Mouse (Mus musculus) cerebellum, adult 2 months (tissue): ENCODE measurements around the gene Atp9a. TPM values are rescaled to one million over a fixed set of nuclear protein-coding genes. Genes with fewer than 3 reads are reported as not detected.

Source experiments
- DNase-seq, 2 experiments: peaks; one replicate each; pipeline ENCODE4 v3.0.0; 2021
- H3K27ac ChIP-seq: fragments of 200-500 bp; 2 replicates; pipeline ENCODE4 v1.5.1; 2012; ENCODE audit warnings: low read length, control low read depth, inconsistent platforms; ENCODE audit not compliant: insufficient read depth
- H3K27me3 ChIP-seq: fragments of 200-500 bp; 2 replicates; pipeline ENCODE4 v1.6.1; 2012; ENCODE audit warnings: inconsistent platforms, mild to moderate bottlenecking, low read length, moderate library complexity; ENCODE audit not compliant: control insufficient read depth, insufficient read depth
- H3K4me1 ChIP-seq: fragments of 200-500 bp; 2 replicates; pipeline ENCODE4 v1.6.1; 2011; ENCODE audit warnings: low read length; ENCODE audit not compliant: control insufficient read depth, insufficient read depth
- H3K4me3 ChIP-seq: fragments of 200-500 bp; replicated peaks from 2 replicates; pipeline ENCODE3; 2011; ENCODE audit warnings: mild to moderate bottlenecking, low read depth, low read length, control low read depth; ENCODE audit not compliant: insufficient read depth
- CTCF ChIP-seq: fragments of 200-500 bp; IDR thresholded peaks from 2 replicates; pipeline ENCODE4 v1.5.1; 2011; ENCODE audit warnings: low read depth, mild to moderate bottlenecking, control low read depth, low read length, moderate library complexity, borderline replicate concordance; ENCODE audit not compliant: insufficient read depth
- POLR2A ChIP-seq: fragments of 200-500 bp; IDR thresholded peaks from 2 replicates; pipeline ENCODE4 v1.6.1; 2011; ENCODE audit warnings: low read length, control low read depth, borderline replicate concordance; ENCODE audit not compliant: insufficient read depth
- WGBS: fragments of 180-500 bp; shearing (Covaris S2); methylation state at CpG from one replicate; pipeline ENCODE4 v1.1.7; 2018; 5-methylcytosine and 5-hydroxymethylcytosine counted together
- polyA plus RNA-seq: library from polyadenylated mRNA; depleted of rRNA; stranded (reverse); fragments of >200 nt; gene quantifications from 2 replicates; pipeline ENCODE4 v1.2.3, GENCODE M21; 2012

Atp9a gene
- polyA plus RNA-seq, 1 experiment: 321 TPM

DNA sequence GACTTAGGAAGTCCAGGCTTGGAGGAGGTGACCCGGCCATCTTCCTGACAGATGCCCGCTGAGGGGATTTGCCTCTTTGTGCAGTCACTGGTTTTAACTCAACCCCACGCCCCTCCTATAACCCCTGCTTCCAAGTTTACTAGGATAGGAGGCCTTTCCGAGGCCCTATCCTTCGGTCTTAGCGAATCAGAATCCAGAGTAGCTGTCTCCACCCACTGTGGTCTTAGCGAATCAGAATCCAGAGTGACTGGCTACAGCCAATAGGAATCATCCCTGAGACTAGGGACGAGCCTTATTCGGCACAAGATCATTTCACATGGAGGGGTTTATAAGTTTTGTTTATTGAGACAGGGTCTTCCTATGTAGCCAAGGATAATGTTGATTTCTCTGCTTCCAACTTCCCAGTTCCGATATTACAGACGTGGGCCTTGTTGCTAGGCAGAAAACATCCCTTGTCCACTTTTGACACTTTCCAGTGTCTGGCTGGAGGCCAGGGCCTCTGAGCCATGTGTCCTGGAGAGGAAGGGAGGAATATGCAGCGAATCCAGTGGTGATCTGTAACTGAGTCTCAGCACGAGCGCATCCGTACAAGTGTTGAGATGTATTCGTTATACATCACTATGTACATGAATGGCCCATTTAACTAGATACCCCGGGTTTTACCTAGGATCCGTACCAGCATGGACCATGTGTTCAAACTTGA lies 127.9 kb downstream of the Atp9a start:
- DNase-seq: no peak
- WGBS: 64% methylated on average over 18 of the region's 18 CpGs
- TF ChIP-seq POLR2A (no peak), CTCF (no peak)
- no peak overlapping the region for H3K4me3 ChIP-seq
- H3K27ac ChIP-seq: no peak overlapping the region
- H3K27me3 ChIP-seq: no peaks in the 10 kb centered on the region
- peaks cover 5% of the 10 kb centered on the region for H3K4me1 ChIP-seq

DNA sequence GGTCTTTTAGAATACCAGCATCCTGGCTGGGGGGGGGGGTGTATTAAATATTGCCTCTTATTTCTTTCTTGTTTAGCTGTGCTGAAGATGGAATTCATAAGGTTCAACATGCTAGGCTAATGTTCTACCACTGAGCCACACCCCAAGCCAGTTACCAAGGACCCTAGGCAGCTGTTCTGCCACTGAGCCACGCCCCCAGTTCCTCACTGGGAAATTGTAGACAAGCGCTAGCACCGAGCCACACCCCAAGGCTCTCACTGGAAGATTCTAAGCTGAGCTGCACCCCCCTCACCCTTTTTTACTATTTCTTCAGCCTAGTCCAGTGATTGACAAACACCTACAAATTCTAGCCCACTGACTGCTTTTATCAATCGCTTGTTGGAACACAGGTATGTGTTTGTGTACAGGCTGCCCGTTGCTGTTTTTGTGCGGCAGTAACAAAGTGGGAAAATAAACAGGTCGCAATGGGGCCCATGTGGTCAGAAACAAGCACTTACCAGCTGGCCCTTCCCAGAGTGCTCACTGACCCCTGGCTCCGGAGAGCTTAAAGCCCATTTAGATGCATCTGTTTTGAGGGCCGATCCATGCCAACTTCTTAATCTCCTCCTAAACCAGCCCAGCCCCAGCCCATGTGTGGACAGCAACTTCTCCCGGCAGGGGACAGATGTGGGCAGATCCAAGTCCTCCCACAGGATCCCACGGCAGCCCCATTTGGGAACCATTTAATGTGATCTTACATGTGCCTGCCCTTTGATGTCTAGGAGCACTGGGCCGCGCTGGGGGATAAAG lies 128.9 kb downstream of the Atp9a start:
- no peak for DNase-seq
- H3K4me3 ChIP-seq: no peak overlapping the region
- H3K27me3 ChIP-seq: no peaks in the 10 kb centered on the region
- H3K27ac ChIP-seq: no peak overlapping the region
- TF ChIP-seq POLR2A (no peak), CTCF (no peak)
- peaks cover 5% of the 10 kb centered on the region for H3K4me1 ChIP-seq
- 62% methylated on average over 13 of the region's 13 CpGs for WGBS

GRCm38 (mm10) chr2:168610941-168611340 lies 131.3 kb downstream of the Atp9a start:
- Histone ChIP-seq H3K27me3 (no peaks in the 10 kb centered on the region), H3K4me1 (peaks cover 5% of the 10 kb centered on the region), H3K4me3 (no peak overlapping the region), H3K27ac (no peak overlapping the region)
- DNase-seq: no peak
- TF ChIP-seq CTCF (no peak), POLR2A (no peak)
- WGBS: 37% methylated on average over 3 of the region's 3 CpGs

- no peak for DNase-seq
- H3K4me3 ChIP-seq: no peak overlapping the region
- H3K27me3 ChIP-seq: no peaks in the 10 kb centered on the region
- peaks cover 5% of the 10 kb centered on the region for H3K4me1 ChIP-seq
- WGBS: 78% methylated on average over 6 of the region's 6 CpGs
- H3K27ac ChIP-seq: no peak overlapping the region
- TF ChIP-seq POLR2A (no peak), CTCF (no peak)
Observed at GRCm38 (mm10) chr2:168609653-168610248, 132.5 kb downstream of the Atp9a start.

DNA sequence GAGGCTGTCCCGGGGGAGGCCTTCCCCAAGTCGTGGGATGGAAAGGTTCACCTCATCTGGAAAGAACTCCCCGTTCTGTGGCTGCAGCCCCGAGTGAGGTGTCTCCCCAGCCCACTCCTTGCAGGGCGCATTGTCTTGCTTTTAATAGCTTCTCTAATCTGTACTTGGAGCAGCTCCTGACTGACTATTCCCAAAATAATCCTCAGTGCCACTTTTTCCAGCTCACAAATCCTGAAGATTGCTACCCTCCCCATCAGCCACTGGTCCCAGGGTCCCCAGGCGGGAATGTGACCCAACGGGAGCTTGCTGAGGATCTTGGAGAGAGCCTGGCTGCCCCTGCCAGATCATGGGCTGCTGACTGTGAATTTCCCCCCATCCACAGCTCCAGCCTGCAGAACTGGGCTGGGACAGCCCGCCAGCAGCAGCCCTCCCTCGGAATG lies 134.1 kb downstream of the Atp9a start:
- Histone ChIP-seq H3K27me3 (no peaks in the 10 kb centered on the region), H3K27ac (no peak overlapping the region), H3K4me1 (peaks cover 5% of the 10 kb centered on the region), H3K4me3 (no peak overlapping the region)
- WGBS: 70% methylated on average over 9 of the region's 9 CpGs
- no peak for DNase-seq
- no peak for TF ChIP-seq CTCF
- no peak for TF ChIP-seq POLR2A

- Histone ChIP-seq H3K4me1 (peaks cover 4% of the 10 kb centered on the region), H3K27ac (no peak overlapping the region), H3K4me3 (no peak overlapping the region), H3K27me3 (no peaks in the 10 kb centered on the region)
- DNase-seq: no peak
- TF ChIP-seq POLR2A (no peak), CTCF (no peak)
- WGBS: 58% methylated on average over 16 of the region's 16 CpGs
Observed at GRCm38 (mm10) chr2:168604655-168605070, 137.5 kb downstream of the Atp9a start.

GRCm38 (mm10) chr2:168602387-168602741 lies 139.8 kb downstream of the Atp9a start:
- TF ChIP-seq CTCF (no peak), POLR2A (no peak)
- Histone ChIP-seq H3K4me1 (peaks cover 8% of the 10 kb centered on the region), H3K27ac (no peak overlapping the region), H3K4me3 (no peak overlapping the region), H3K27me3 (no peaks in the 10 kb centered on the region)
- no peak for DNase-seq
- 37% methylated on average over 12 of the region's 12 CpGs for WGBS
